Mouse (Mus musculus) gastrocnemius, adult 8-10 months (tissue): ENCODE data around the gene Ppara. TPM values are rescaled to one million over a fixed set of nuclear protein-coding genes. Genes with fewer than 3 reads are reported as not detected.

Experiments
- DNase-seq, 2 experiments: peaks; one replicate each; pipeline ENCODE4 v3.0.0; 2022; ENCODE audit warnings: low spot score in 2 of 2
- total RNA-seq, 4 experiments: library from RNA; stranded (reverse); gene quantifications; 2 replicates each; pipeline ENCODE4 v1.2.4; 2022

The Ppara gene
- total RNA-seq, result 10 to 100 TPM; 10.5 to 19.6 (median 14.7) TPM

DNA sequence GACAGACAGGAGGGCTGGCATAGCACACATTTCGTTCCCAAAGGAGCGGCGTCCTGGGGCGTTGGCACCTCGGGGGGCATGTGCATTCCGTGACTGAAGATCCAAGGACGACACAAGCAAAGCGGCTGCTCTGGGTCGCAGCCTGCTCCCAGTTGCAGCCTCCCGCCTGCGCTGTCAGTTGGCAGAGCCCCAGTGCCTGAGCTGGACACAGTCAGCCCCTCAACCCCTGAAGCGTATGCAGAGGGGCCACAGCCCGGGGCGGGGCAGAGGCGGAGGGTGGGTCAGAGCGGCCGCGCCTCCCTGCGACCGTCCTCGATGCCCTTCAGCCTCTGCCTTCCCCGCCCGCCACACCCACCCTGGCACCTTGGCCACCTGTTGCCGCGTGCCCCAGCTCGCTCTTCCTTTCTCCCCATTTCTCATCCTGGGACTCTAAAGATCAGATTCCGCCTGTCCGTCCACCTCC lies at the start of gene Ppara:
Gene Ppara (plus strand): TSS at position 413 of the 463 bp plus-strand sequence.
- DNase-seq, result no peak

DNA sequence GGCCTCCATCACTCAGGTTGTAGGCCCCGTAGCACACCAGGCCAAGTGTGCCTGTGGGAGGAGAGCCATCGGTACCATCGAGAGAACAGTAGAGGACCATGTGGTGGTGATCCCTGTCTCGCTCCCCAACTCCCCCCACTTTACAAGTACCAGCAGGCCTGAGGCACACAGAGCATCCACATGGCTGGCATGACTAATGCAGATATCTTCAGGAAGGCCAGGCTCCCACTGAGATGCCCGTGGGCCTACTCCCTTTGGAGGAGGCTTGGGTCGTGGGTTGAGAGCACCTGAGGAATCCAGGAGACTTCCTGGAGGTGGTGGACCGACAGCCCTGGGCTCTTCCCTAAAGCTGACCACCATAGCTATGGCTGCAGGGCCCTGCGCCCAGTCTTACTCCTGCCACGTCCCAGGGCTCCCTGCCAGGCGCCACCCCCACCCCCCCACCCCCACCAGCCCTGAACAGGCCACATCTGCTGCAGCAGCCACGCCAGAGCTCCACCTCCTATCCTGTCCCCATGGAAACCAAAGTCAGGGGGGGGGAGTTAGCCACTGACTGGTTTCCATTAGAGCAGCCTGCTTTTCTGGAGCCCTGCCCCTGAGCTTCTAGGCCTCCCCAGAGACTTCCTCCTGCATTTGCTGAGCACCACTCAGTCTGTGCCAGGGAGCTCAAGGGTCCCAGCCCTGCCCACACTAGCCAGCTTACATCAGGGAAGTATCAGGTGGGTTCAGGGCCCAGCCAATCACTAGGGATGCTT lies 48.0 kb upstream of the Ppara start:
- peak; percentile 76 to 82 for DNase-seq

DNA sequence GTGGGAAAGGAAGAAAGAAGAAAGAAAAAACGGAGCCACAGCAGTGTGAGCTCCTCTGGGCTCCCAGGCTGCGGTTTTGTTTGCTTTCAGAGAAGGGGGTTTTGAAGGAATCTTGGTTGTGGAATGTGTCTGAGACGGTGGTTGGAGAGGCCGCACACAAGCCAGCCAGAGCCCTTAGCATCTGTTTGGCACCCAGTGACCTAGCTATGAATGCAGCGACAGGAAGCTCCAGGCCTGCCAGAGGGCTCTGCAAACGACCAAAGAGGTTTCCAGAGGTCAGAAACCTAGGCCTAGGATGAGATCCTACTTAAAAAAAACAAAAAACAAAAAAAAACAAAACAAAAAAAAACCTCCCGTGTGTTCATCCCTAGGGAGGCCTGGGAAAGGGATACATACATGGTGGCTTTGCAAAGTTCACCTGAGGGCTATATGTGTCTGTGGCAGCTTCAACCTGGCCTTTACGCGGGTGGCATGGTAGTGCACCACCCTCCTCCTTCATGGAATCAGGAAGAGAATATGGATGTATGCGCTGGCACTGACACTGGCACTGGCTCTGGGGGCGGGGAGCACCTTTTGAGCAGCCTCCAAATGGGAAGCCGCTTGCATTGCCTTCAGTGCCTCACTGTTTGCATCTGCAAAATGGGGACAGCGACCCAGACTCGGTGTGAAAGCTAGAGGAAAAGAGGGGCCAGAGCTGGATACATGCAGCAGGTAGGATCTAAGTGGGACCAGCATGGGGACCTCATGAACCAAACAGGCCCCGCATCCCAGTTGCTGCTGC lies 47.0 kb upstream of the Ppara start:
- DNase-seq, result peak in 1 of 2 experiments; percentile 56

DNA sequence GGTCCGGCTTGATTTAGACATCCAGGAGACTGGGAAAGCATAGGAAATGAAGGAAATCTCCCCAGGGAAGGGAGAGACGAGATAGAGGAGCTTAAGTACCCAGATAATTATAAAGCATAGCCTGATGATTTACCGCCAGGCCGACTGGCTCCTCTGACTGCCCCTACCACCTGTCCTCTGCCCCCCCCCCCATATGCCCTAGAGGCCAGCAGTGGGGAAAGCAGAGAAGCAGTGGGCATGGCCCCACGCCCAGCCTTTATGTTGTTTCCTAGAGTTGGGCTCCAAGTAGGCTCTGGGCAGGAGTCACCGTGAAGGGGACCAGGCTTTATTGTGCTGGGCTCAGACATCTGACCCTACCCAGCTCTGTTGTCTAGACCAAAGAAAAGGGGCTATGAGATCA lies 46.0 kb upstream of the Ppara start:
- peak in 1 of 2 experiments; percentile 65 for DNase-seq

DNA sequence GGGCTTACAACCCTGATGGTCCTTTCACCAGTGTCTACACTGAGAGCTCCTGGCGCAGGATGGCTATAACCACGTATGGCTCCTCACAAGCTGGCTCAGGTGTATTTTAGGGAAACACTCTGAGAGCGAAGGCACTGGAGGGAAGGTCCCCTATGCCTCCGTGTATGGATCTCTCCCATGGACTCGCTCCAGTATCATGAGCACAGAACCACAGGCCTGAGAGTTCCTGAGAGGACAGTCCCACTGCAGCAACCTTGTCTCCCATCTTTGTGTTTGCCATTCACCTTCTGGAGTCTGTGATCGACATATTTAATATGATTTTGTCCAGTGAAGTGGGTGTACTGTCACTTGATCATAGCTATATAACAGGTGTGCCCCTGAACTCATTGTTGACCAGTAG lies 45.3 kb upstream of the Ppara start:
- DNase-seq, result no peak

DNA sequence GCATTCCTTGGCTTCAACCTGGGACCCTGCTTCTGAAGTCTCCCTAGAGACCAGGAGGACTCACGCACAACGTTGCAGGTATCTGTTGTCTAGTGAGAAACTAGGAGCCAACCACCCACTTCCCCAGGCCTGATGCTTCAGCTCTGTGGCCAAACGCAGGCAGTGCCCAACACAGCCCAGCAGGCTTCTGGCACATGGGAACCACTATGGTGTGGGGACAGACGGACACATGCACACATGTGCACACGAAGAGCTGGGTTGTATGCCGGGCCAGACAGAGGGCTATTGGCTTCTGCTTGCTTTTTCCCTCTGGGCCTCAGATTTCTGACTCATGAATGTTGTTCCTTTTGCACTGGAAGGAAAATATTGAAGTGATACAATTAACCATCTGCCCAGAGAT lies 44.7 kb upstream of the Ppara start:
- DNase-seq, result no peak

DNA sequence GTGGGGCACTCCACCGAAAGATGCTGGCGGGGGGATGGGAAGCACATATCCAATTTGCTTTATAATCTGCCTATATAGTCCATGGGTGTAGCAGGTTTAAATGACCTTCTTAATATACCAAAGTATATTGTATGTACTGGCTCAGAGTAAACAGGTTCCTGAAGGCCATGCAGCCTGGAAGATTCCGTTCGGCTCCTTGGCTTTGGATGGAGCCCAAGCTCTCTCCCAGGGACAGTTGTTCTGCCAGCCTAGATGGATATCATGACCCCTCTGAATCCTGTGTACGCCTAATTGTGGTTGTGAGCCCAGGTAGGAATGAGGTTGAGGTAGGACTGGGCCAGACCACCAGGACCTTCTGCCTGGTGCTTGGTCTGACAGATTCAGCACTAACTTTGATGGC lies 43.9 kb upstream of the Ppara start:
- no peak for DNase-seq

DNA sequence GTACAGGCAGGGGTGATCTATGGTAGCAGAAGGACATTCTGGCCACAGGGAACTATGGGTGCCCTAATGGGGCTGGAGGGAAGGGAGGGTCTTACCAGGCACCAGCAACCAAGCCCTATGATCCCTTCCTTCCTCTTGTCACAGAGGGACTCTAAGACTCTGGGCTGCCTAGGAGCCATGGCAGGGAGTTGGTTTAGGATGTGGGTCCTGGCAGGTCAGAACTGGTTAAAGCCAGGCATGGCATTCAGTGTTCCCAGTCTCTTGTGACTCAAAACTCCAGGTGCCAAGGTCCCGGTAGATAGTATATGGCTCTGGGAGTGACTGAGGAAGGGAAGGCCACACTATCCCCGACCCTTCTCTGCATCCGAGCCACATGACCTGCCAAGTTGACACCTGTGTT lies 41.7 kb upstream of the Ppara start:
- DNase-seq, result no peak

DNA sequence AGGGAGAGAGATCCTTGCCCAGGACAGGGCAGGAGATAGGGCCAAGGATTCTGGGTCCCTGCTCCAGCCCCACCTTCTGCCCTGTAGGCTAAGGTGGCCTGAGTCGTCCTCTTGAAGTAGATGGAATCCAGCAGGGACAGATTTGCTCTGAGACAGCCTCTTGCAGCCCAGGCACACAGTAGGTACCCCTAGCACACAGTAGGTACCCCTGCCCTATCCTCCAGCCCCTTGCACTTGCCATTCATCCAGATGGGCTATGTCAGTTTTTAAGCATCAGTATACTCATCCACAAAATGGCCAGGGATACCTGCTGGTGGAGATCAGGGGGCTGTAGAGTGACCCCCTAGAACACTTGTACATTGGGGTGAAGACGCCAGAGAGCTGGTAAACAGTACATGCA lies 41.0 kb upstream of the Ppara start:
- no peak for DNase-seq

DNA sequence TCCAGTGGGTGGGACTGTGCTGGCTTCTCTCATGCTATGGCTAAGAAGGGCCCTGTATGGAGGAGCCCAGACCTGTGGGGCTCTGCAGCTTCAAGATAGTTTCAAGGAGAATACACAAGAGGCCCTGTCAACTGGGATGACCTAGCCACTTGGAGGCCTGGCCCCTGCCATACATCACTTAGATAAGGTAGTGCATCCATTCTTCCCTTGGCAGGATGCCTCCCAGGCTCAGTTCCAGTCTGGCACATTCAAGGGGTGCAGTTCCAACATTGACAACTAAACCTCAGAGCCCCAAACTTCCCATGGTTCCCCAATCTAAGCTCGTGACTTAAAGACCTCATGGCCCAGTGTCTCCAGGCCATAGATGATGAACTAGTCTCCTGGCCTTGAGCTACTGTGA lies 40.4 kb upstream of the Ppara start:
- DNase-seq, result no peak

DNA sequence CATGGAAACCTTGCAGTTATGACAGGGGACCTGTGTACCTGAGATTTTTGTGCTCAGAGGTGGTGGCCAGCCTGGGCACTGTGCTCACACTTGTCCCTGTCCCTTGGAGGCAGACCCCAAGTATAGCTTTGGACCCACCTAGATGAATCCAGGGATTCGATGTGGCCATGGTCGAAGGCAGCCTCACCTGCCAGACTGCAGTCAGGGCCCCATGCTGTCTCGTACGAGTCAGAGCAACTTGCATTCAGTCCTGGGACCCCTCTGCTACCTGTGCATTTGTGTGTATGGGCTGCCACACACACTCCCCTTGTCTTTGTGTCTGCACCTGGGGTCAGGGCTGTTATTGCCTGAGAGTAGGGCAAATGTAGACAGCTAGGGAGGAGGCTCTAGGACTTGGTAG lies 39.5 kb upstream of the Ppara start:
- DNase-seq, result no peak

DNA sequence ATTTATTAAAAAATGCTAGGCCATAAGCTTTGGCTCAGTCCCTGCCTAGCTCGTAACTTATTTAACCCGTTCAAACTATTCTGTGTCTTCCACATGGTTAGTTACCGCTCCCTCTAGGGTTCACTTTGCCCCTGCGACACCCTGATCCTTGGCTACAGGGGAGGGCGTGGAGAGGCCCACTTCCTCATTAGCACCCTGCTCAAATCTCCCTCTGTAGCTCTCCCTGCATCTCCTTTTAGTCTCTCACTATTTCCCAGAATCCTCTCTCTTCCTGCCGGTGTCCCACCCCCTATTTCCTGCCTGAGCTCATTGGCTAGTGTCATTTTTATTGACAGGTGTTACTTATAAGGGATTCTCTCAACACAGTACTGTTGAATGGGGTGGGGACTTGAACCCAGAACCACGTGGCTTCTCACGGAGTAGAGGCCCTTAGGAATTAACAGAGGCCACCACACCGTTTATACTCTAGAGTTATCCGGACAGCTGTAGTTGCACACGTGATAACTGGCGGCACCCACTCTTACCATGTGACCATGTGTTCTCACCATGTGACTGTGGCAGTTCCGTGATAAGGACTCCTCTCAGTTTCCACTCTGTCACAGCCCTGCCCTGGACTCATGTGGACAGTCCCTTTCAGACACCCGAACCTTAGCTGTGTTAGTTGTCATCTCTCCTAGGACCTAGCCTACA lies 36.3 kb upstream of the Ppara start:
- no peak for DNase-seq

DNA sequence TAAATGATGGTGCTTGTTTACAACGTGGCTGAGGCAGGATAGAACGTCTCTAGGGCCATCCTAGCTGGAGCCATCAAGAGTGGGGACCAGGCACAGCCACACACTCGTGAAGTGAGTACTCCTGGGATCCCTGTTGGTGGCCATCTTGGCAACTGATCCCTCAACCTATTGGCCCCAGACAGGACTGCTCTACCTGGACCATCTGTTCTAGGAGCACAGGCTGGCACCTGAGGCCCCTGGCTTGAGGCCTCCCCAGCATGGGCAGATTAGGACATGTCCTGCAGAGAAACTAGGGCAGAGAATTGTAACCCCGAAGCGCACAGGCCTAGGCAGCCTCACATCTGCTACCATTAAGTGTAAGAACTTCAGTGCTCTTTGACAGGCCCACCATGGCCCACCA lies 35.3 kb upstream of the Ppara start:
- no peak for DNase-seq

DNA sequence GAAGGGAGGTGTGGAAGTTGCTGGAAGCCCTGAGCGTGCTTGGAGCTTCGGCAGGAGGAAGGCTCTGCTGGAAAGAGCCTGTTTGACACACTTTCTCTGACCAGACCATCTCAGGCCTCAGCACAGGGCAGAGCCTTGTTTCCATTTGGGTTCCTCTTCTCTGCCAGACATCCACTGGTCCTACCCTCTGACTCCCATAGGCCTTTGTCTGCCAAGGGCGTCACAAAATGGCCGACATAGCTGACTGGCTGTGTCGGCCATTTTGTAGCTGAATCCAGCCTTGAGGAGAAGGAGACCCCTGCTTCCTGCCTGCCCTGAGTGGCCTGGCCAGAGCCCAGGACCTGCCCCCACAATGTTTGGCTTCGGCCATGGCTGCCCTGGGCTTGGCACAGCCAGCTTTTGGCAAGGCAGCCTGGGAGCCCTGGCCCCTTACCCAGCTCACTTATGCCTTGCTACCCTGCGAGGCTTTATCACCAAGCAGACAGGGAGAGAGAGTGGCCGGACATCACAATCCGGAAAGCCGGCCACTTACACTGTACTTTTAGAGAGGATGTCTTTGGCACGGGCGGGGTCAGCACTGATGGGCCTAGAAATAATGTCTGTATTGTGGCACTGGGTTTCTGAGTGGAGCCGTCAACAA lies 34.8 kb upstream of the Ppara start:
- DNase-seq, result no peak

DNA sequence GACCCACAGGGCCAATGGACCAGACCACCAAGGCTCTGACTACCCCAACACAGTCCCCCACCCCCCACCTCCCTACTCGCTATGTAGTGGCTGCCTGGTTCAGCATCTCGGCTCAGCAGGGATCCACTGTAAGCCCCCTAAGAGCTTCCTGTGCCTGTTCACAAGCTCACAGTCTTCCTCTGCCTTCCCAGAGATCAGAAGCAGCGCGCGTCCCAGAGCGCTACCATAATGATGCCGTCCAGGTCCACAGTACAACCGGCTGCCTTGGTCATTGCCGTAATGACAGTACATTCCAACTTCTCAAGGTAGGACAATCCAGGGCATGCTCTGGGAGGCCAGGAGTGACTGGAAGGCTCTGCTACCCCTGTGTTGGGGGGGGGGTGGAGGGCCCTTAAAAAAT lies 34.1 kb upstream of the Ppara start:
- DNase-seq, result no peak

DNA sequence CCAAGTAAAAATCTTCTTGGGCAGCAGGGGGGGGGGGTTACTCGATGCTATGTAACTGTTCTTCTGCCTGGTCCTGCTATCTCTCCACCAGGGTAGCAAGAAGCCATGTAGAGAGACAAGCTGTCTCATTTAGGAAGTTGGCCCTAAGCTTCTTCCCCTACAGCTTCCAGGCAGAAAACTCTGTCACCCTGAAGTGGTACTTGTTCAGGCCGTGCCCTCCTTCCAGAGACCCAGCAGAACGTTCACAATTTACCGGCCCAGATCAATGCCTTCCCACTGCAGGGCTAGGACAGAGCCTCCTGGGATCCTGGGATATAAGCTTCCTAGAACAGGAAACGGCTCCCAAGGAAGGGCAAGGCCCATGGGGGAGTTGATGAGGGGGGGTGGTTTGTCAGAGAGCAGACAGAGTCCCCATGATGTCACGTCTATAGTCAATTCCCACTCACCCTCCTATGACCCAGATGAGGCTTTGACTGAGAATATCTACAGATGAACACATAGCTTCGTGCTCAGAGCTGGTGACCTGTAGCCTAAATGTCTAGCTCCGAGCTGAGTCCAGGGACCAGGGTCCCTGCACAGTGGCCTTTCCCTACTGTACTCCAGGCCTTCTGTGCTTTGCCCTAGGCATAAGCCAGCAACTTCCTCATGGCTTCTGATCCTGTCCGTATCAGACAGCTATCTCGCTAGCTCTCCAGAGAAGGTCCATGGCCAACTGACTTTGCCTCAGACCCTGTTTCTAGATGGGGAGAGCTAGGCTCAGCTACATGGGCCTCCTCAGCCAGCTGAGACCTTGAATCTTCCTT lies 33.5 kb upstream of the Ppara start:
- no peak for DNase-seq

DNA sequence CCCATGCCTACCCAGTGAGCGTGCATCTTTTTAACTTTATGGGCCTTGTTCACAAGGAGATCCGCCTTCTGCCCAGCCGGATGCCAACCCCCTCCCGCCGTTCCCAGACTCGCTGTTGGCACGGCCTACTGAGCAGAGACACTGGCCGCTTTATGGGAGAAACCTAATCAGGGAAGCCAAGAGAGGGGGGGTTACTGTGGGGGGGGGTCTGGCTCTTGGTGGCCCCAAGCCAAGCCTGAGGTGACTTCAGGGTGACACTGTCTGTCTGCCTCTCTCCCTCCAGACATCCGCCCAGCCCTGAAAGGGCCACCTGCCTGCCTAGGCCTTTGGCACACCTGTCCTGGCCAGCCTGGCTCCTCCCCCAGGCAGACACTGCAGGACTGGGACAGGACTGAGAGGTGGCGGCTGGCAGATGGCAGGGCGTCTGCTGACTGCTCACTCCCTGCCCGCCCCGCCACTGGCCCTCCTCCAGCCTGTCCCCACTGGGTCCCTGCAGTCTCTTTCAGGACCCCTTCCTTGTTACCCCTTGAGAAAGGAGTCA lies 32.3 kb upstream of the Ppara start:
- peak in 1 of 2 experiments; percentile 64 for DNase-seq

DNA sequence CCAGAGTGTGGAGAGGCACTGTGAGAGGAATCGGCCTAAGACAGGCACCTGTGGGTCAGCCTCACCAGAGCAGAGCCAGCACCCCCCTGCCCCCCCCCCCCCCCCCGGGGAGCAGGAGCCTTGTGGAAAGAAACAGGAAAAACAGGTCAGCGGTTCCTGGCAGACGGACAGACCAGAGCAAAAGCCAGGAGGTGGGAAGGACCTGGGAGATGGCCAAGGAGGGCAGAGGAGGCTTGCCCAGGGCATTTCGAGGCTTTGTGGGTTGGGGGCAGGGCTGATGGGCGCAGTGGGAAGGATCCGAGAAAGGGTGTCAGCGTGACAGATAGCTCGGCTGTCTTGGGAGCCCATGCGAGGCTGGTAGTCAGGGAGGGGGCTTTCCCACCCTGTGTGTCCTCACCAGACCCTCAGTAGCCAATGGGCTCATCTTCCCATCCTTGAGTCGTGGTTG lies 31.6 kb upstream of the Ppara start:
- DNase-seq, result no peak

DNA sequence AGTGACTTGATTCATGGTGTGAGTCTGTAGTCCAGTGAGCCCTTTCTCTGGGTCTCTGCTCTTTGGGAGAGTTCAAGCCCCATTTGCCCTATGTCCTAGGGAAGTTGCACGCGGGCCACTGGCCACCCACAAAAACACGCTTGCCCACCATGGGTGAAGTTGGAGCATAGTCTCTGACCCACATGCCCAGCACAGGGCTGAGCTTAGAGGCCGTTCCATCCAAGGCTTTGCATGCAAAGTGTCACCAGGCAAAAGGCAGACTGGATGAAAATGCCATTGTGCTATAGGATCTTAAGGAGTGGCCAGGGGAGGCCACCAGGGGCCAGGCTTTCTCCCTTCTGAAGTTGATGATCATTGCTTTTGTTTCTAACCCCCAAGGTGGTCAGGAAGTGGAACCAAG lies 30.9 kb upstream of the Ppara start:
- DNase-seq, result no peak

DNA sequence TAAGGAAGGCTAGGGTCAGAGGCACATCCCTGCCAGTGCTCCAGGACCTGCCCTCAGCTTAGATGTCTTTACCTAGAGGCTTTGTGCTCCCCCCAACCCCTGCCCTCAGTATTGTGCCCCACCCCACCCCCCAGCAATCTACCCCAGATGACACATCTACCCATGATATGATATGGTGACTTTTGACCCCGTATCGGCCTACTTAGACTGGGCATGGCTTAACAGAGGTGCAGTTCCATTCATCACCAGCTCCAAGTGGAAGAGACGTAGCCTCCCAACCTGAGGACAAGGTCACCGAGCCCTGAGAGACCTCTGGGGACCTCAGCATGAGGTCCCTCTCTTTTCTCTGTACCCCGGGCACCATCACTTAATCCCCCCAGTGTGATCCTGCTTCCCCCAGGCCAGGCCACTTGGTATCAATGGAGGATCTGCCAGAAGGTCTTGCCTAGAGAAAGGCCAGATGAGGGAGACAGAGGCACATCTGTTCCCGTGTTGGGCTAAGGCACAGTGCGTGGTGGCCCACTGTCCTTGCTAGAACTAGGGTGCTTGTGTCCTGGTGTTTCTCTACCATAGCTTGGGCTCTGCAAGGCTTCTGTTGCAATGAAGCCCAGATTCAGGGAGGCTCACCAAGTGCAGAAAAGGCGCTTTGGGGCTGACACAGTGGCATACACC lies 30.3 kb upstream of the Ppara start:
- no peak for DNase-seq
